Mouse (Mus musculus): ENCODE measurements at regions not wholly inside any gene's neighbourhood (a gene's known extent, or its start where the extent isn't known, plus 50 kb on each side); places are given as distances from the start of the nearest gene placed in this dataset.

GRCm38 (mm10) chr13:28660151-28660550 lies 293.4 kb downstream of the Sox4 start:
- 83% methylated on average over 2 of the region's 2 CpGs for WGBS
- no peak overlapping the region for H3K4me2 ChIP-seq (ENCODE audit: low read depth, low read length)
- H3K4me3 ChIP-seq (ENCODE audit: low read depth, low read length), result no peak overlapping the region
- H3K4me1 ChIP-seq (ENCODE audit: control insufficient read depth, insufficient read depth), result peaks cover 7% of the 10 kb centered on the region
- TF ChIP-seq EP300 (IDR thresholded peaks at IDR 0.05; ENCODE audit: low read depth) (no peak), CTCF (IDR thresholded peaks at IDR 0.05; ENCODE audit: low read depth) (no peak)
- no peaks in the 10 kb centered on the region for H3K27me3 ChIP-seq (ENCODE audit: control insufficient read depth, insufficient read depth, low read length)
- H3K27ac ChIP-seq (ENCODE audit: low read depth), result no peak overlapping the region
- H3K9me3 ChIP-seq (replicated peaks; ENCODE audit: control insufficient read depth, low read length), result no peaks in the 10 kb centered on the region
- no peak for ATAC-seq (ENCODE audit: insufficient read depth, low read depth)
- H3K36me3 ChIP-seq (replicated peaks; ENCODE audit: control insufficient read depth, insufficient read depth, low read length), result no peaks in the 10 kb centered on the region
- no peak for DNase-seq (ENCODE audit: low spot score)
- no peak overlapping the region for H3K9ac ChIP-seq (replicated peaks; ENCODE audit: low read depth, low read length)

- no peaks in the 10 kb centered on the region for H3K27me3 ChIP-seq (ENCODE audit: control insufficient read depth, insufficient read depth, low read length)
- no peak overlapping the region for H3K4me2 ChIP-seq (ENCODE audit: low read depth, low read length)
- no peaks in the 10 kb centered on the region for H3K36me3 ChIP-seq (replicated peaks; ENCODE audit: control insufficient read depth, insufficient read depth, low read length)
- ATAC-seq (ENCODE audit: insufficient read depth, low read depth), result no peak
- no peak overlapping the region for H3K4me3 ChIP-seq (ENCODE audit: low read depth, low read length)
- no peaks in the 10 kb centered on the region for H3K9me3 ChIP-seq (replicated peaks; ENCODE audit: control insufficient read depth, low read length)
- DNase-seq (ENCODE audit: low spot score), result no peak
- peaks cover 10% of the 10 kb centered on the region for H3K4me1 ChIP-seq (ENCODE audit: control insufficient read depth, insufficient read depth)
- no peak overlapping the region for H3K9ac ChIP-seq (replicated peaks; ENCODE audit: low read depth, low read length)
- WGBS, result 72% methylated on average over 5 of the region's 5 CpGs
- H3K27ac ChIP-seq (ENCODE audit: low read depth), result no peak overlapping the region
- no peak for TF ChIP-seq EP300 (IDR thresholded peaks at IDR 0.05; ENCODE audit: low read depth)
- TF ChIP-seq CTCF (IDR thresholded peaks at IDR 0.05; ENCODE audit: low read depth), result no peak
These were observed 294.9 kb downstream of the Sox4 start for GRCm38 (mm10) chr13:28658652-28659051.

- no peak overlapping the region for H3K4me2 ChIP-seq (ENCODE audit: low read depth, low read length)
- DNase-seq (ENCODE audit: low spot score) (no peak), ATAC-seq (ENCODE audit: insufficient read depth, low read depth) (no peak)
- no peaks in the 10 kb centered on the region for H3K27me3 ChIP-seq (ENCODE audit: control insufficient read depth, insufficient read depth, low read length)
- H3K4me3 ChIP-seq (ENCODE audit: low read depth, low read length), result no peak overlapping the region
- no peak for TF ChIP-seq EP300 (IDR thresholded peaks at IDR 0.05; ENCODE audit: low read depth)
- no peak for TF ChIP-seq CTCF (IDR thresholded peaks at IDR 0.05; ENCODE audit: low read depth)
- no peaks in the 10 kb centered on the region for H3K36me3 ChIP-seq (replicated peaks; ENCODE audit: control insufficient read depth, insufficient read depth, low read length)
- no peaks in the 10 kb centered on the region for H3K9me3 ChIP-seq (replicated peaks; ENCODE audit: control insufficient read depth, low read length)
- no peak overlapping the region for H3K9ac ChIP-seq (replicated peaks; ENCODE audit: low read depth, low read length)
- H3K27ac ChIP-seq (ENCODE audit: low read depth), result no peak overlapping the region
- peaks cover 7% of the 10 kb centered on the region; the same call in 1 of the 2 replicates for H3K4me1 ChIP-seq (ENCODE audit: control insufficient read depth, insufficient read depth)
These were observed 298.6 kb downstream of the Sox4 start for GRCm38 (mm10) chr13:28654883-28655282.

- H3K9me3 ChIP-seq (replicated peaks; ENCODE audit: control insufficient read depth, low read length), result no peaks in the 10 kb centered on the region
- no peaks in the 10 kb centered on the region for H3K36me3 ChIP-seq (replicated peaks; ENCODE audit: control insufficient read depth, insufficient read depth, low read length)
- H3K4me1 ChIP-seq (ENCODE audit: control insufficient read depth, insufficient read depth), result peaks cover 7% of the 10 kb centered on the region; the same call in 1 of the 2 replicates
- H3K4me3 ChIP-seq (ENCODE audit: low read depth, low read length), result no peak overlapping the region
- no peak for ATAC-seq (ENCODE audit: insufficient read depth, low read depth)
- no peak for DNase-seq (ENCODE audit: low spot score)
- 76% methylated on average over 4 of the region's 4 CpGs for WGBS
- H3K27ac ChIP-seq (ENCODE audit: low read depth), result no peak overlapping the region
- no peaks in the 10 kb centered on the region for H3K27me3 ChIP-seq (ENCODE audit: control insufficient read depth, insufficient read depth, low read length)
- no peak overlapping the region for H3K9ac ChIP-seq (replicated peaks; ENCODE audit: low read depth, low read length)
- TF ChIP-seq CTCF (IDR thresholded peaks at IDR 0.05; ENCODE audit: low read depth) (no peak), EP300 (IDR thresholded peaks at IDR 0.05; ENCODE audit: low read depth) (no peak)
- H3K4me2 ChIP-seq (ENCODE audit: low read depth, low read length), result no peak overlapping the region
These were observed 300.2 kb downstream of the Sox4 start for GRCm38 (mm10) chr13:28653362-28653761.

GRCm38 (mm10) chr13:28651810-28652209 lies 301.7 kb downstream of the Sox4 start:
- no peak for TF ChIP-seq CTCF (IDR thresholded peaks at IDR 0.05; ENCODE audit: low read depth)
- no peak for TF ChIP-seq EP300 (IDR thresholded peaks at IDR 0.05; ENCODE audit: low read depth)
- no peaks in the 10 kb centered on the region for H3K9me3 ChIP-seq (replicated peaks; ENCODE audit: control insufficient read depth, low read length)
- no peak overlapping the region for H3K4me3 ChIP-seq (ENCODE audit: low read depth, low read length)
- no peak overlapping the region for H3K4me2 ChIP-seq (ENCODE audit: low read depth, low read length)
- DNase-seq (ENCODE audit: low spot score) (peak; percentile 48), ATAC-seq (ENCODE audit: insufficient read depth, low read depth) (no peak)
- no peaks in the 10 kb centered on the region for H3K27me3 ChIP-seq (ENCODE audit: control insufficient read depth, insufficient read depth, low read length)
- H3K27ac ChIP-seq (ENCODE audit: low read depth), result no peak overlapping the region
- no peaks in the 10 kb centered on the region for H3K36me3 ChIP-seq (replicated peaks; ENCODE audit: control insufficient read depth, insufficient read depth, low read length)
- H3K4me1 ChIP-seq (ENCODE audit: control insufficient read depth, insufficient read depth), result peaks cover 7% of the 10 kb centered on the region; the same call in 1 of the 2 replicates
- no peak overlapping the region for H3K9ac ChIP-seq (replicated peaks; ENCODE audit: low read depth, low read length)
- WGBS, result 90% methylated on average over 2 of the region's 2 CpGs

GRCm38 (mm10) chr13:28645881-28646280 lies 307.6 kb downstream of the Sox4 start:
- DNase-seq (ENCODE audit: low spot score) (no peak), ATAC-seq (ENCODE audit: insufficient read depth, low read depth) (no peak)
- Histone ChIP-seq H3K4me3 (ENCODE audit: low read depth, low read length) (no peak overlapping the region), H3K4me1 (ENCODE audit: control insufficient read depth, insufficient read depth) (no peaks in the 10 kb centered on the region), H3K36me3 (replicated peaks; ENCODE audit: control insufficient read depth, insufficient read depth, low read length) (no peaks in the 10 kb centered on the region), H3K9me3 (replicated peaks; ENCODE audit: control insufficient read depth, low read length) (no peaks in the 10 kb centered on the region), H3K27ac (ENCODE audit: low read depth) (no peak overlapping the region), H3K27me3 (ENCODE audit: control insufficient read depth, insufficient read depth, low read length) (no peaks in the 10 kb centered on the region), H3K9ac (replicated peaks; ENCODE audit: low read depth, low read length) (no peak overlapping the region), H3K4me2 (ENCODE audit: low read depth, low read length) (no peak overlapping the region)
- 57% methylated on average over 4 of the region's 4 CpGs for WGBS
- no peak for TF ChIP-seq EP300 (IDR thresholded peaks at IDR 0.05; ENCODE audit: low read depth)
- TF ChIP-seq CTCF (IDR thresholded peaks at IDR 0.05; ENCODE audit: low read depth), result no peak
